Mouse (Mus musculus) ES-E14 (cell line): ENCODE measurements around the gene Zfp334. TPM values are rescaled to one million over a fixed set of nuclear protein-coding genes. Genes with fewer than 3 reads are reported as not detected.

Experiments used
- DNase-seq: peaks from one replicate; pipeline ENCODE4 v3.0.0-alpha.2; 2013; ENCODE audit warnings: low read depth, low spot score
- H3K27ac ChIP-seq: 2 replicates; pipeline ENCODE4 v1.5.1; 2012; ENCODE audit warnings: low read depth, mild to moderate bottlenecking, low read length, moderate library complexity, mixed read lengths; ENCODE audit not compliant: poor library complexity, insufficient read depth, severe bottlenecking
- H3K36me3 ChIP-seq: 2 replicates; pipeline ENCODE4 v1.6.1; 2012; ENCODE audit warnings: mild to moderate bottlenecking, low read length, moderate library complexity, mixed read lengths; ENCODE audit not compliant: control insufficient read depth, poor library complexity, insufficient read depth, severe bottlenecking
- H3K4me1 ChIP-seq, 2 experiments: fragments of 150-350 bp in 1 of 2; sonication (generic) in 1 of 2; 2 replicates each; pipeline ENCODE4 v1.6.1; 2012; ENCODE audit warnings: low read length in 2 of 2, mild to moderate bottlenecking in 1 of 2, mixed read lengths in 1 of 2; ENCODE audit not compliant: control insufficient read depth in 2 of 2, insufficient read depth in 2 of 2, poor library complexity in 1 of 2
- H3K4me3 ChIP-seq, 2 experiments: fragments of 150-350 bp in 1 of 2; sonication (generic) in 1 of 2; 2 replicates each; pipeline ENCODE4 v1.5.1; 2012; ENCODE audit warnings: low read length in 2 of 2, low read depth in 1 of 2, mild to moderate bottlenecking in 1 of 2, mixed read lengths in 1 of 2; ENCODE audit not compliant: insufficient read depth in 1 of 2, poor library complexity in 1 of 2, severe bottlenecking in 1 of 2
- H3K9ac ChIP-seq: 2 replicates; pipeline ENCODE4 v1.6.1; 2012; ENCODE audit warnings: low read depth, mild to moderate bottlenecking, low read length, mixed read lengths; ENCODE audit not compliant: poor library complexity, insufficient read depth, severe bottlenecking
- H3K9me3 ChIP-seq: fragments of 150-350 bp; sonication (generic); 2 replicates; pipeline ENCODE4 v1.6.1; 2012; ENCODE audit warnings: low read depth, mild to moderate bottlenecking, low read length; ENCODE audit not compliant: control insufficient read depth, insufficient read depth
- CHD2 ChIP-seq: IDR thresholded peaks from 2 replicates; pipeline ENCODE4 v1.6.1; 2014; ENCODE audit warnings: mild to moderate bottlenecking, low read depth, low read length, inconsistent platforms
- HCFC1 ChIP-seq: IDR thresholded peaks from 2 replicates; pipeline ENCODE4 v1.6.1; 2012; ENCODE audit warnings: low read length, inconsistent platforms, borderline replicate concordance; ENCODE audit not compliant: insufficient read depth
- MAFK ChIP-seq: IDR thresholded peaks from 2 replicates; pipeline ENCODE4 v1.6.1; 2014; ENCODE audit warnings: mild to moderate bottlenecking, low read depth, low read length, inconsistent platforms; ENCODE audit not compliant: insufficient read depth
- ZC3H11A ChIP-seq: IDR thresholded peaks from 2 replicates; pipeline ENCODE4 v1.6.1; 2012; ENCODE audit warnings: low read depth, mild to moderate bottlenecking, inconsistent platforms, low read length, borderline replicate concordance
- ZNF384 ChIP-seq: IDR thresholded peaks from 2 replicates; pipeline ENCODE4 v1.6.1; 2012; ENCODE audit warnings: low read depth, low read length, inconsistent platforms
- in situ Hi-C, 2 experiments: fragments of 600-800 bp; cut with MboI; formaldehyde crosslinking; loops; one replicate each; pipeline ENCODE4 v1.15.1; 2025; ENCODE audit warnings: low sequenced_read_pairs in 2 of 2, inconsistent platforms in 1 of 2; ENCODE audit not compliant: unreplicated experiment in 2 of 2
- total RNA-seq: library from RNA; depleted of rRNA; stranded (reverse); fragments of 300-350 nt; gene quantifications from 2 replicates; pipeline ENCODE4 v1.2.3, GENCODE M21; 2012

Zfp334 gene
- total RNA-seq, 1 experiment, result 6.5 TPM

DNA sequence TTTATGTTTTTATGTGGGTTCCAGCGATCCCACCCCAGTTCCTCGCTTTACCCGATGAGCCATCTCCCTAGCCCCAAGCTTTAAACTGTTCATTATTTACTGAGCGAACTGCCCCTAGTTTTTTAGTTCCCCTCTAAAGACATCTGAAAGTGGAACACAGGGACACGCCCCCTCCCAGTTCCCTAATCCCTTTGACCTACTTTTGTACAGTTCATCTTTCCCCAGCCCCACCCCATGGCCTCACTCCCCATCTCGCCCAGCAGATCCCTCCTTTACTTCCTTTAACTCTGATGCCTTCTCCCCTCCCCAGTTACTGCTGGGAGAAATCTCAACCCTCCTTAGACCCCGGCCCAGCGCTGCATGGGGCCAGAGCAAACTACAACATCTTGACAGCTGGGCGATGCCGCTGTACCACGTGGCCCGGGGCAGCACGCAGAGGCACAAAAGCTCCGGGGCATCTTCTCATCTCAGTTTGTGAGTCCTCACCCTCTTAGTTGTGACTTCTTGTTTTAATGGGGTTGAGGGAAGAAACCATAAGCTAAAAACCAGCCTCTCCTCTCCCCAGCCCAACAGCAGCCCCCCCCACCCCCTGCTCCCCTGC lies 55.3 kb downstream of the Zfp334 start:
- no peak overlapping the region for H3K27ac ChIP-seq
- H3K4me1 ChIP-seq, result no peaks in the 10 kb centered on the region
- no peak overlapping the region for H3K4me3 ChIP-seq
- no peak overlapping the region for H3K9ac ChIP-seq
- in situ Hi-C loops, result no loop called here
- DNase-seq, result no peak
- H3K36me3 ChIP-seq, result no peaks in the 10 kb centered on the region
- TF ChIP-seq MAFK (no peak), ZNF384 (no peak), HCFC1 (no peak), CHD2 (no peak), ZC3H11A (no peak)
- H3K9me3 ChIP-seq, result no peaks in the 10 kb centered on the region

GRCm38 (mm10) chr2:165329703-165330102 lies 58.4 kb downstream of the Zfp334 start:
- no peak overlapping the region for H3K27ac ChIP-seq
- no peaks in the 10 kb centered on the region for H3K36me3 ChIP-seq
- TF ChIP-seq MAFK (no peak), ZNF384 (no peak), ZC3H11A (no peak), CHD2 (no peak)
- no peak overlapping the region for H3K4me3 ChIP-seq
- H3K9ac ChIP-seq, result no peak overlapping the region
- DNase-seq, result no peak
- H3K9me3 ChIP-seq, result no peaks in the 10 kb centered on the region
- in situ Hi-C loops, result no loop called here
- H3K4me1 ChIP-seq, result no peaks in the 10 kb centered on the region; a peak in 1 of 4 replicates

GRCm38 (mm10) chr2:165328746-165329145 lies 59.3 kb downstream of the Zfp334 start:
- in situ Hi-C loops, result no loop called here
- no peaks in the 10 kb centered on the region for H3K36me3 ChIP-seq
- H3K4me1 ChIP-seq, result no peaks in the 10 kb centered on the region; a peak in 2 of 4 replicates
- no peaks in the 10 kb centered on the region for H3K9me3 ChIP-seq
- DNase-seq, result no peak
- H3K9ac ChIP-seq, result no peak overlapping the region
- no peak overlapping the region for H3K27ac ChIP-seq
- H3K4me3 ChIP-seq, result no peak overlapping the region
- TF ChIP-seq ZNF384 (no peak), ZC3H11A (no peak), HCFC1 (no peak), CHD2 (no peak), MAFK (no peak)

DNA sequence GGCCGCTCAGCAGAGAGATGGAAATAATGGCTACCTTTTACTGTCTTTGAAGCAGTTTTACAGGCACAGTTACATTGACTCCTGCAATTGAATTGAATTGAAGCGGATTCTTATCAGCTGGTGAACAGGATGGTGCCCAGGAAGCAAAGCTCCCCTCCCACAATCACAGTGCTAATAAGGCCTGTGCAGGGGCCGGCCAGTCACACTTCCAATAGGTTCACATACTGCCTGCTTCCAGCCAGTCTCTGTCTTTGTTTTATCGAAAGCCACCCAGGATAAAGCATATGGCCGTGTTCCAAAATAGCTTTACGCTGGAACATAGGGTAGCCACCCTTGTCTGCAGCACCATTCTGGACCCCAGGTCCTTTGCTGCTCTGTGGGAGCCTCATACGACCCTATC lies 60.7 kb downstream of the Zfp334 start:
- no peaks in the 10 kb centered on the region for H3K36me3 ChIP-seq
- DNase-seq, result no peak
- no peak overlapping the region for H3K9ac ChIP-seq
- in situ Hi-C loops, result no loop called here
- peaks cover 0 to 4% of the 10 kb centered on the region in 2 experiments; a peak in 2 of 4 replicates for H3K4me1 ChIP-seq
- no peaks in the 10 kb centered on the region for H3K9me3 ChIP-seq
- H3K4me3 ChIP-seq, result peak overlapping the region in 1 of 2 experiments; percentile 86; a peak in 1 of 4 replicates
- H3K27ac ChIP-seq, result no peak overlapping the region
- TF ChIP-seq MAFK, result no peak
- no peak for TF ChIP-seq ZNF384
- TF ChIP-seq CHD2, result no peak
- TF ChIP-seq HCFC1, result no peak
- no peak for TF ChIP-seq ZC3H11A
